Mouse (Mus musculus) spleen, postnatal 14 days (tissue): ENCODE results near the gene Ly6c1.
"Not testable (repeated sequence)": the region's sequence is repeated elsewhere in the genome, so short reads cannot be mapped to it uniquely, and the experiment has no call there.

Experiments
- DNase-seq, 2 experiments: peaks; one replicate each; pipeline ENCODE4 v3.0.0; 2021 to 2022; ENCODE audit warnings: low spot score in 2 of 2

Gene Ly6c1

DNA sequence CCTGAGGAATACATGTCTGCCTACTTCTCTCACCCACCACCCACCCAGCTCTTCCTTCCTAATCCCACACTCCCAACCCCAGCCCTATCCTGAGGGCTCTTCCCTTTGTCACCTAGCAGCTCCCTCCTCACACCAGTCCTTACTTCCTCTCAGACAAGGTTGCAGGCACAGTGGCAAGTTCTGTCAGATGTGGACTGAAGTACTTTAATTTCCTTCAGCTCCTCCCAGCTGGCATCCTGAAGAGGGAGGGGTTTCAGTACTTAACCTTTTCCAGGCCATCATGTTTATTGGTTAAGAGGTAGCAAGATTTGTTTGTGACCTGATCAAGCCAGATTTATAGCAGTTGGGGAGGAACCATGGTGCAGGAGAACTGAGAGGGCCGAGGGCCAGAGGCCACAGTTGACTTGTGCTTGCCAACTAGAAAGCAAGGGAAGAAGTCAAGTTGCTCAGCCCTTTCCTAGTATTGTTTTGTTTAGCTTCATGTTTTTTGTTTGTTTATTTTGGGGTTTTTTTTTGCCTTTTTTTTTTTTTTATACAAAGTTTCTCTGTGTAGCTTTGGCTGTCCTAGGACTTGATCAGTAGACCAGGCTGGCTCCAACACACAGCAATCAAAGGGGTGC, at the start of gene Ly6c1:
Gene Ly6c1 (minus strand): TSS at position 189 of the 620 bp plus-strand sequence.
- DNase-seq: not testable (repeated sequence)

DNA sequence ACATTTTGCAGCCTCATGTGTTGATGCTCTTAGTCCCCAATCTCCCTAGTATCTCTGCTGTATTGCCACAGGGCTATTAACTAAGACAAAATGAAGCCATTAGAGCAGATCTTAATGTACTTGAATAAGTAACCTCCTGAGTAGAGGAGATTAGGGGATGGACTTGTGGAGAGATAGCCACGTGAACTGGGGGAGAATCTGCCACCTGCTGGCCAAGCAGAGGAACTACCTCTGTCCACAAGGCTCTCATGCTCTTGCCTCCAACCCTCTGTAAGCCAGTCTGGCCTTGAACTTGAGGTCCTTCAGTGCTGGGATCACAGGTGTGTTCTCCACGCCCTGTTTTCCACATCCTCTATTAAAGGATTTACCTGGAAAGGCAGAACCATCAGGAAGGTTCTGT, 39.4 kb upstream of the Ly6c1 start:
- DNase-seq: not testable (repeated sequence)

DNA sequence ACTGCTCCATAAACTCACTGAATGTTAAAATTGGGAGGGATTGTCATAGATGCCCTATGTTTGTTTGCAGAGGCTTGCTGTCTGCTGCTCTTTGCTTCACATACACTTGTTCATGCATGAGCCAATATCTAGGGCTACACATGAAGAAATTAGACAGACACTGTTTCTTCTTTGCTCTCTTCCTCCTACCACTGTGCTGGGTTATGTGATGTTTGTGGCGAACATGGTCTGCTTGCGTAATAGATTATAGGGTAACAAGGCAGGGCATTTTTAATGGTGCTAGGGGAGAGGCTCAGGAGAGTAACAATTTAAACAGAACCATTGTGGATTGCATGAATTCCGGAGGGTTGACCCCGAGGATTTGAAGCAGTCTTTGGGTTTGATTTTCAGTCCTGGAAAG, 21.3 kb upstream of the Ly6c1 start:
- no peak for DNase-seq

DNA sequence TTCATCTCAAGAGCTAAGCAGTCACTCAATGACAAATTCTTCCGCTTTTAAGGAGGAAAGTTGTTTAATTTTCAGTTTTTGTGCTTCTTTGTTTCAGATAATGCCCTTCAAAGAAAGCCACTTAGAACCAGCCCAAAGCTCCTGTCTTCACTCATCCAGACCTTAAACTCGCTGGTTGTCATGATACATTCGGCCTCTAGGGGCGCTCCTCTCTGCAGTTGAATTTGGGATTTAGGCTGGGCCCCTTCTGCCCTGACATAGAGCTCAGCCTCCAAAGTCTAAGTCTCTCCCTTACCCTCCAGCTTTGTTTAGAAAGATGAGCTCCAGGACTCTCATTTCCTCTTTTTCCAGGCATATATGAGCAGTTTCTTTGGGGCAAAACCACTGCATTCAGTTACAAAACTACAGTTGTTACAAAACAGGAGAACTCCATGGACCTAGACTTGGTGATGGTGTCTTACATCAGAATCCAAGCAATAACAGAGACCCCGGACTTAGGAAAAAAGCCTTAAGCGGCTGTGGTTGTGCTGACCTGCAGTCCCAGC, 13.5 kb upstream of the Ly6c1 start:
- peak; percentile 53 to 70 for DNase-seq

DNA sequence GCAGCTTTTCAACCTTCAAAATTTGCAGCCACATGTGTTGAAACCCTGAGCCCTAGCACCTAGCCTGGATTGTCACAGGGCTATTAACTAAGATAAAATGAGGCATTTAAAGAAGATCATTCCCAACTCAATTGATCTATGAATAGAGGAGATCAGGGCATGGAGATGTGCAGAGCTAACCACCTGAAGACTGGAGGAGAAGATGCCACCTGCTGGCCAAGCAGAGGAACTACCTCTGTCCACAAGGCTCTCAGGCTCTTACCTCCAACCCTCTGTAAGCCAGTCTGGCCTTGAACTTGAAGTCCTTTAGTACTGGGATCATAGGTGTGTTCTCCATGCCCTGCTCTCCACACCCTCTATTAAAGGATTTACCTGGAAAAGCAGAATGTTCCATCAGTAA, 11.9 kb upstream of the Ly6c1 start:
- peak in 1 of 2 experiments; percentile 34 for DNase-seq

DNA sequence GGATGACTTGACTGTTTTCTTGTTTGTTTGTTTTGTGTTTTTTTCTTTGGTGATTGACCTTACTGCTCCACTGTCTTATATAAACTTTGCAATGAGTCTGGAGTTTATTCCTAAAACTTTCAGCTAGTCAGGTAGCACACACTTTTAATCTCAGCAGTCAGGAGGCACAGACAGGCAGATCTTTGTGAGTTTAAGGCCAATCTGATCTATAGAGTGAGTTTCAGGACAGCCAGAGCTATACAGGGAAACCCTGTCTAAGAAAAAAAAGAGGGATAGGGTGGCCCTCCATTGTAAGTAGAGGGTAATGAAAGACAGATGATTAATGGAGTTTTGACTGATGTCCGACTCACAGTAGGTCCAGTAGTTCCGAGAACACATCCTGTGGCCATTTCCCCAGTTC, 7.4 kb upstream of the Ly6c1 start:
- no peak for DNase-seq

DNA sequence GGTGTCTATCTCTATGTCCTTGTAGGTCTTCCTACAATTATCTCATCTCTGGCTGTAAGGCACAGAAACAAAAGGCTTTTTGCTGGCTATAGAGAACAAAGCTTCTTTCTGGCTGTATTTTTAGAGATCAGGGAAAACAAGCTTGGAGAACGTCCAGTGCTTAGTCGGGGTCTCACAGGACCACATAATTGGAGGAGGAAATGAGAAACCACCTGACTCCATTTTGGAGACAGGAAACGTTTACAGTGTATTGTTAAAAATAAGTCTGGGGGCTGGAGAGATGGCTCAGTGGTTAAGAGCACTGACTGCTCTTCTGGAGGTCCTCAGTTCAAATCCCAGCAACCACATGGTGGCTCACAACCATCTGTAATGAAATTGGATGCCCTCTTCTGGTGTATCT, 6.8 kb upstream of the Ly6c1 start:
- not testable (repeated sequence) for DNase-seq

DNA sequence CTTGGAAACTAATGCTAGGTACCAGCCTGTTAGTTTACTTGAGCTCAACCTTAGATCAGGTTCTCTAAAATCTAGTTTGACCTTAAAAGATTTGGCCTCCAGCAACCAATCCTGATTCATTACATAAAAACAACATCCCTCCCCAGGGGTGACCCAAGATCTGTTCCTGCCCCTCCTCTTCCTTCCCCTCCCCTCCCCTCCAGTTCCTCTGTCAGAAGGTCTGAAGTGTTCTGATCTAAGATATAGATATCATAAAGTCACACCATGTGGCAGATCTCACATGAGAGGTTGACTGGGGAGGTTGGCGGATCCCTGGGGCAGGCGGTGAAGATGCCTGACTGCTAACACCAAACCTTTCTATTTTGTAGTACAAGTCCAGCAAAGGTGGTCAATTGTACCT, 3.8 kb upstream of the Ly6c1 start:
- DNase-seq: not testable (repeated sequence)

DNA sequence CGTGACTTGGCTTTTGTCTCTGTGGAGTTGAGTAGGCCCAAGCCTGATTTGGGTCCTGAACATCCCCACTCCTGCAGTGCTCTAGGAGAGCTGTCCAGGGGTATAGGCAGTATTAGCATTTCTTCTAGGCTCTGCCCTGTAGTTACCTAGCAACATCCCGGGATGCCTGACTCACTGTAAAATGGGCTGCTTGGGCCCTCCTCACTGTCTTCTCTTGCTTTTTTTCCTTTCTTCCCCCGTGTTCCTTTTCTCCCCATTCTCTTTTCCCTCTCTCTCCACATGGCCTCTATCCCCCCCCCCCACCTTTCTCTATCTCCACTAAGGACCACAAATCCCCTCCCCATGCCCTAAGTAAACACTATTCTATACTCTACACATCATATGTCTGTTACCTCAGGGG, 2.5 kb upstream of the Ly6c1 start:
- not testable (repeated sequence) for DNase-seq

DNA sequence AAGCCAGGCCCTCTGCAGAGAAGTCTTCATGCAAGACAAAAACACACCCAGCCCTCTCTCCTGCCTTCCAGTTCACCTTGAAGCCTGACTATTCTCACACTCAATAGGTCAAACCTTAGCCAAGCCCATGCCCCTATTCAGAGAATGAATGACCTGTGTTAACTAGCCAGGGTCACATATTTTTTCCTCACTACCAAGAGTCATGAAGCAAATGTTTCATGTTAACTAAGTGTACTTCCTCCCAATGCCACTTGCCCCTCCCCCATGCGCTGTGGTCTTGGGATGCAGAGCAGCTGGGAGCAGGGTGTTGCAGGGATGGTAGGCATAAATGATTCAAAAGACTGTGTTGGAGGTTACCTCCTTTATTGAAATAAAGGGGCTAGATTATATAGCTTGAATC, 2.0 kb upstream of the Ly6c1 start:
- DNase-seq: not testable (repeated sequence)

DNA sequence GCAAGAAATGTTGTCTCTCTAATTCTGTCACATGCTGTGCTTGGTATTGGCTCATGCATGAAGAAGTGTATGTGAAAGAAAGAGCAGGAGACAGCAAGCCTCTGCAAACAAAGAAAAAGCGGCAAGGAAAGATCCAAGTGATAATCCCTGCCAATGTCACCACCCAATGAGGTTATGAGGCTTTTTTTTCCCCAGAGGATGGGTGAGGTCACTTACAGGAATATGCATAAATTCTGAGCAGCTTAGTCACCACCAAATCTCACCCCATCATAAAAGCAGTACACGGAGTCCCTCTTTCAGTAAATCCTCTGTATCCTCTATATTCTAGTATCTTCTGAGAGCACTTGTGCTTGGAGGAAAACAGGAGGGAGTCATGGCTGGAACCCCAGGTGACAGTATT, 1.2 kb upstream of the Ly6c1 start:
- DNase-seq: not testable (repeated sequence)

DNA sequence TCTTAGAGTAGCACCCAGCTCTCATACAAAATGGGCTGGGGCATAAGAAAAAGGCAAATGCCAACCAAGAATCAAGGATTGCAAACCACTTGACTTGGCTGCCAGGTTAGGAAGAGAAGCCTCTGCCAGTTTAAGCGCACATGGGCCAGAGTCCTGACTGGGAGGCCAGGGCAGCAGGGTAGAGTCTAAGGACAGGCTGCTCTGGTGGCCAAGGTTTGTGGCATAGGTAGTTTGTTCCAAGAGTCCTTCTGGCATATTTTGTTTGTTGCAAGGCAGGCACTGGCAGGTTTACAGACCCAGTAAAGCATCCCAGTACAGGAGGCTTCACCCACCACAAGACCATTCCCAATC, 685 bp downstream of the Ly6c1 start:
- DNase-seq: not testable (repeated sequence)

DNA sequence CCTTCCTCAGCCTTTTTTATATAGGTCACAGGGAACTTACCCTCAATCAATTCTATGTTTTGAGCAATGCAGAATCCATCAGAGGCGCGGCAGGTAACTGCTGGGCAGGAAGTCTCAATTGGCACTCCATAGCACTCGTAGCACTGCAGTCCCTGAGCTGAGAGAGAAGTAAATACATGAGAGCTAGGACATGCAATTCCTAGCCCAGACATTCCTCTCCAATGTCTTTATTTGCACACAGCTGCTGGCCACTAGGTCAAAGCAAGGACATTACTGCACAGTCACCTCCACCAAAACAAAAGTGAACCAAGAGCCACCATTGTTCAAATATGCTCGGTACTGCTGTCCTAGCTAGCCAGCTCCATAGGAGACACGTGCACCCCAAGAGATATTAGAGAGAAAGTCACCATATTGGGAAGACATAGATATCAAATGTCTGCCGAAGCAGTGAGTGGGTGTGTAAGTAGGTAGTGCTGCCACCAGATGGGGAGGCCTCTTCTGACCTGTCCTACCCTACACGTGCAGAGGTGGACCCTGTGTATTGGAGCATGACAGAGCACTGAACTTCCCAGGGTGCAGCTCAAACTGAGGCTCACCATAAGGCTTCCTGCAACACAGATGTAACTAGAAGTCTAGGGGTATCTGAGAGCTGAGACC, 1.2 kb downstream of the Ly6c1 start:
- not testable (repeated sequence) for DNase-seq

DNA sequence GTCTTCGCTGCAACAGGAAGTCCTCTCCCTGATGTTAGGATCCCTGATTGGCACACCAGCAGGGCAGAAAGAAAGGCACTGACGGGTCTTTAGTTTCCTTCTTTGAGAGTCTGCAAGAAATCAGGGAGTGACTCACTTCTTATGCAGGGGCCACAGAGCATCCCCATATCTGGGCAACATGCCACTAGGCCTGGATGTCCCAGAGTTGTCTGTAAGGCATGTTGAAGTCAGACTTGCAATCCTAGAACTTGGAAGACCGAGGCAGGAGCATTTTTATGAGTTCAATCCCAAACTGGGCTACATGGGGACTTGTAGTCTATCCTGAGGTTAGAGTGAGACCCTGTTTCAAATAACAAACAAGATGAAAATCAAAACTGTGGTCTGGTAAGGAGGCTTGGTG, 3.1 kb downstream of the Ly6c1 start:
- DNase-seq: not testable (repeated sequence)

DNA sequence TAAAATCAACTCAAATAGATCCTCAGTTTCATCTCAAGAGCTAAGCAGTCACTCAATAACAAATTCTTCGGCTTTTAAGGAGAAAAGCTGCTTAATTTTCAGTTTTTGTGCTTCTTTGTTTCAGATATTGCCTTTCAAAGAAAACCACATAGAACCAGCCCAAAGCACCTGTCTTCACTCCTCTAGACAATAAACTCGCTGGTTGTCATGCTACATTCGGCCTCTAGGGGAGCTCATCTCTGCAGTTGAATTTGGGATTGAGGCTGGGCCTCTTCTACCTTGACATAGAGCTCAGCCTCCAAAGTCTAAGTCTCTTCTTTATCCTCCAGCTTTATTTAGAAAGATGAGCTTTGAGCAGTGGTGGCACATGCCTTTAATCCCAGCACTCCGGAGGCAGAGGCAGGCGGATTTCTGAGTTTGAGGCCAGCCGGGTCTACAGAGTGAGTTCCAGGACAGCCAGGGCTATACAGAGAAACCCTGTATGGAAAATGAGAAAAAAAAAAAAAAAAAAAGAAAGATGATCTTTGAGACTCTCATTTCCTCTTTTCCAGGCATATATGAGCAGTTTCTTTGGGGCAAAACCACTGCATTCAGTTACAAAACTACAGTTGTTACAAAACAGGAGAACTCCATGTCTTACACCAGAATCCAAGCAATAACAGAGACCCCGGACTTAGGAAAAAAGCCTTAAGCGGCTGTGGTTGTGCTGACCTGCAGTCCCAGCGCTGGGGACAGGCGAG, 27.4 kb downstream of the Ly6c1 start:
- DNase-seq: not testable (repeated sequence)

DNA sequence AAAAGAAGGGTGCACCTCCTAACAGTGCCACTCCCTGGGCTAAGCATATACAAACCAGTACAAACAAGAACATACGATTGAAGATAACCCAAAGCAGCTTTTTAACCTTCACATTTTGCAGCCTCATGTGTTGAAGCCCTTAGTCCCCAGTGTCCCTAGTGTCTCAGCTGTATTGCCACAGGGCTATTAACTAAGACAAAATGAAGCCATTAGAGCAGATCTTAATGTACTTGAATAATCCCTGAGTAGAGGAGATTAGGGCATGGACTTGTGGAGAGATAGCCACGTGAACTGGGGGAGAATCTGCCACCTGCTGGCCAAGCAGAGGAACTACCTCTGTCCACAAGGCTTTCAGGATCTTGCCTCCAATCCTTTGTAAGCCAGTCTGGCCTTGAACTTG, 29.2 kb downstream of the Ly6c1 start:
- not testable (repeated sequence) for DNase-seq
